Mouse (Mus musculus) erythroblast, embryonic 14.5 days (primary cell): ENCODE measurements around the gene Tef.

ENCODE experiments used
- GATA1 ChIP-seq: IDR thresholded peaks from 2 replicates; pipeline ENCODE4 v1.6.1; 2012; ENCODE audit warnings: low read length, inconsistent platforms, mixed read lengths
- TAL1 ChIP-seq: IDR thresholded peaks from 3 replicates; pipeline ENCODE4 v1.6.1; 2012; ENCODE audit warnings: low read length, inconsistent platforms, mixed read lengths

DNA sequence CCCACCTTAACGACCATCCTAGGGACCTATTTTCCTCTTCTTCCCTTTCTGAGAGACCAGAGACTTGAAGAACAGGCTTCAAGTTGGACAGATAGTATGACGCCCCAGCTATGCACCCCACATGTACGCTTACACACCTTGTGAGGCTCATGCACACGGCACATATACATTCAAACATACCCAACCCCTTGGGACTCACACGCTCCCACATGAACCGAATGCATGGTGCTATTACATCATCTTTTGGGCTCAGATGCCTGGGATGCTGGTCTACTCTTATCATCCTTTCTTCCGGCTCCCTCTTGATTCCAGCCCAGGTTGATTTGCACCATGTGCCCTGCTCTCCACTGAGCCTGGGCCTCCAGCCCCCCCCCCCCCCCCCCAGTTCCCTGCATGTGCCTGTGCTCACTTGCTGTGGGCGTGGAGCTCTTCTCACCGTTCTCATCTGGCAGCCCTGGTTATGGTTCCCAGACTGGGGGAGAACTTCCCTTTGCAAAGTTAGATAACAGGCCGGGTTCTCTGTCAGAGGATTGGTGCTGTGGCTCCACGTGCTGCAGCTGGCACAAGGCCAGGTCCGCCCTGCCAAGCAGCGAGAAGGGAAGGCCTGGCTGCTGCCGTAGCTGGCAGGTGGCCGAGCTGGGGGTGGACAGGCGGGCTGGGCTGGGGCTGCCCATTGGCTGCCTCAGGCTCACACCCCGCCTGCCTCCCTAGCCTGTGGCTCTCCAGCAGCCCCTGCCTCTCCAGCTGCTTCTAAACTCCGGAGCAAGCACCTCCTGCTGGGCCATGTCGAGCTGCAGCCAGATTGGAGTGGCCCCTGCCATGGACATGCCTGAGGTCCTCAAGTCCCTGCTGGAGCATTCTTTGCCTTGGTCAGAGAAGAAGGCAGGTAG, at the start of gene Tef:
- TF ChIP-seq GATA1 (no peak), TAL1 (no peak)
